Mouse (Mus musculus): ENCODE measurements around the gene Ldhal6b. TPM values are rescaled to one million over a fixed set of nuclear protein-coding genes. Genes with fewer than 3 reads are reported as not detected.

Ldhal6b gene
- not detected for polyA plus RNA-seq (2014; fragmentation: Illumina TruSeq; extraction: RNeasy Lipid Tissue Mini Kit (QIAGEN cat#74804); ENCODE audit: low read depth, low replicate concordance)

GRCm38 (mm10) chr17:5418545-5418944 lies at the start of gene Ldhal6b:
TSS of gene Ldhal6b (minus strand) at chr17:5418767.

GRCm38 (mm10) chr17:5440159-5440971 lies 21.8 kb upstream of the Ldhal6b start, which contains the start of gene Tmem242:
TSS of gene Tmem242 (minus strand) at chr17:5440259.

Other genes starting within 250 kb of the Ldhal6b start
- 24.7 TPM for gene Tmem242, start 21.5 kb upstream of the Ldhal6b start, polyA plus RNA-seq (2014; fragmentation: Illumina TruSeq; extraction: RNeasy Lipid Tissue Mini Kit (QIAGEN cat#74804); ENCODE audit: low read depth, low replicate concordance)
- 2.0 TPM for gene Zdhhc14, start 73.8 kb upstream of the Ldhal6b start, polyA plus RNA-seq (2014; fragmentation: Illumina TruSeq; extraction: RNeasy Lipid Tissue Mini Kit (QIAGEN cat#74804); ENCODE audit: low read depth, low replicate concordance)

Measured in kidney, adult 10 weeks (tissue).